Mouse (Mus musculus): ENCODE results near the gene Itpr1.

Gene Itpr1

DNA sequence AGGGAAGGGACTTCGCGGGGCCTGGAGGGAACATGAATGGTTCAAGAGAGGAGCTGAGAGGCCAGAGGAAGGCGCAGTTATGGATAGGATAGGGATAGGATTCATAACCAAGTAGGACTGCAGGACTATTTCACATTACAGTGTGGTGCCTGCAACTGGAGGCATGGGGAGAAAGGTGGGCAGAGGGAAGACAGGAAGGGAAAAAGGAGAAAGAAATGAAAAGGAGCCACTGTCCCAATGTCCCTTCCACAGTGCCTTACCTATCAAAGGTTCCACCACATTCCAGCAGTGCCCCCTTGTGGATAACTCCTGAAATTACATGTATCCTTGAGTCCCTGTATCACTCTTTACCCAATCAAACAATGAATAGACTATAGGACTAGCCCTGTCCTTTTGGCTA is 195.2 kb downstream of the Itpr1 start:
- in situ Hi-C loops (cut with MboI; ENCODE audit: low pct_unique_long_range_greater_than_20kb in 1 of 2, low sequenced_read_pairs in 2 of 2, unreplicated experiment in 1 of 2), result loop anchor here (10.0 kb wide), 3 partner anchors 243 to 313 kb away; no protein-coding TSS in a partner anchor

DNA sequence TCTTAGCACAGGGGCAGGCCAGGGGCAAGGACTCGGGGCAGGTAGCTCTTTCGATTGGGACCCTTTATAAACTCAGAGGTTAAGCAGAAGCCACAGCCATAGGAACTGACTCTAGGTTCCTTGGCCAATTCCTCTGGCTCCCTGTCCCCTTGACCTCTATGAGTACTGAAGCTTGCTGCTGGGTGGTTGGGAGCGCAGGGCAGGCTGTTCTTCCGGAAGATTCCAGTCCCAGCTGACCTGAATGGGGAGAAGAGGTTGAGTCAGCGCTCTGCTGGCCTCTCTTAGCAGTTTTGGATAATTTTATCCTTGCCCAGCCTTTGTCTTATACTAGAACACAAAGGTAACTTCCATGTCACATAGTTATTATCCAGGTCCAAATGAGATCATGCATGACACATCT is 195.8 kb downstream of the Itpr1 start:
- in situ Hi-C loops (cut with MboI; ENCODE audit: low pct_unique_long_range_greater_than_20kb in 1 of 2, low sequenced_read_pairs in 2 of 2, unreplicated experiment in 1 of 2), result loop anchor here (10.0 kb wide), 3 partner anchors 244 to 314 kb away; no protein-coding TSS in a partner anchor

DNA sequence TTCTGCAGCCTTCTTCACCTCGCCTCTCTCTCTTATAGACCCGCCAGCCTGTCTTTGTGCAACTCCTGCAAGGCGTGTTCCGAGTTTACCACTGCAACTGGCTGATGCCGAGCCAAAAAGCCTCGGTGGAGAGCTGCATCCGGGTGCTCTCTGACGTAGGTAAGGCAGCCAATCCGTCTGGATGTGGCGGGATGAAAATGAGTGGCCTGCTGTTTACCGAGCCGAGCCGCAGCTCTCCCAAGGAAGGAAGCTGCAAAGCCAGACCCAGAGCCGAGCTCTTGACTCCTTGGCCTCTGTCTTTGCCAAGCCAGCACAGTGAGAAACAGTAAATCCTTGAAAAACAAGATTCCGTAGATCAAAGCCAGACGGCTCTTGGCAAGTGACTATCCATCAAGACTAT is 197.9 kb downstream of the Itpr1 start:
- in situ Hi-C loops (cut with MboI; ENCODE audit: low pct_unique_long_range_greater_than_20kb in 1 of 2, low sequenced_read_pairs in 2 of 2, unreplicated experiment in 1 of 2), result no loop called here

DNA sequence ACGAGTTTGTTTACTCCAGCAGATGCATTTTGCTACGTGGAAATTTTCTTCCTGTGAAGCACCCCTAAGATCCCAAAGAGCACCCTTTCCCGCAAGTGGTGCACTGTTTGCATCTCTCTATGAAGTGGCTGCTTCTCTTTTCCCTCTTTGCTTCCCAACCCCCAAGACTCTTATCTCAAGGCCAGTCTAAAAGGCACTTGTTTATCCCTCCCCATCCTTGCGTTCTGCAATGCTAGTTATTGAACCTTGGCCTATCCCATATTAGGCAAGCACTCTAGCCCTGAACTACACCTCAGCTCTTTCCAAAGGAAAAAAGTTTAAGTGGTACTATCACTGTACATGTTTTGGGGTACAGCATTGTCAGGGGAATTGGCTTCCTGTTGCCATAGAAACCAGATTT is 198.3 kb downstream of the Itpr1 start:
- in situ Hi-C loops (cut with MboI; ENCODE audit: low pct_unique_long_range_greater_than_20kb in 1 of 2, low sequenced_read_pairs in 2 of 2, unreplicated experiment in 1 of 2), result no loop called here

DNA sequence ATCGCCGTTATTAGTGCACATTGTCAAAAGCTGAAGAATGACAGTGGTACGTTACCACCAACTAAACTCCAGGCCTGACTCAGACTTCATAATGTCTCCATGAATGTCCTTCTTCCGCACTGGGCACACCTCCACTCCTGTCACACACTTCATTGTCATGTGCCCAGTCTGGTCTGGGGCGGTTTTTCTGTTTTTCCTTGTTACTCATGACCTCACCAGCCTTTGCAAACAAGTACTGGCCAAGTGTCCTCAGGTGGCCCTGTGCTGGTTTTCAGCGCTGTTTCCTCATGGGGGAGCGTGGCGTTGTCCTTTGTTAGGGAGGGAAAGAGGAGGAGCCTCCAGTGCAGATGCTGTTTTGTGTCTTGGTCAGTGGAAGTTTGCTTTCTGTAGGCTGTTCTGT is 200.1 kb downstream of the Itpr1 start:
- in situ Hi-C loops (cut with MboI; ENCODE audit: low pct_unique_long_range_greater_than_20kb in 1 of 2, low sequenced_read_pairs in 2 of 2, unreplicated experiment in 1 of 2), result no loop called here

DNA sequence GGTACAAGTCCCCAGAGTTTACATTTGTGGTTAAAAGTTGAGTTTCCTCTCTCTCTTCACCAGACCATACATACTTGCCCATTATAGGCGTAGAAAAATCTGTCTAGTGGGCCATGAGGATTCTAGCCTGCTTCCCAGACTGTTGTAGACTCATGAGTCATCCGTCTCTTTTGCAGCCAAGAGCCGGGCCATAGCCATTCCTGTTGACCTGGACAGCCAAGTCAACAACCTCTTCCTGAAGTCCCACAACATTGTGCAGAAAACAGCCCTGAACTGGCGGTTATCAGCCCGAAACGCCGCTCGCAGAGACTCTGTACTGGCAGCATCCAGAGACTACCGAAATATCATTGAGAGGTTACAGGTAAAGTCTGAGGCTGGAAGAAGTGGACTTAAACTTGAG is 200.7 kb downstream of the Itpr1 start:
- in situ Hi-C loops (cut with MboI; ENCODE audit: low pct_unique_long_range_greater_than_20kb in 1 of 2, low sequenced_read_pairs in 2 of 2, unreplicated experiment in 1 of 2), result no loop called here

DNA sequence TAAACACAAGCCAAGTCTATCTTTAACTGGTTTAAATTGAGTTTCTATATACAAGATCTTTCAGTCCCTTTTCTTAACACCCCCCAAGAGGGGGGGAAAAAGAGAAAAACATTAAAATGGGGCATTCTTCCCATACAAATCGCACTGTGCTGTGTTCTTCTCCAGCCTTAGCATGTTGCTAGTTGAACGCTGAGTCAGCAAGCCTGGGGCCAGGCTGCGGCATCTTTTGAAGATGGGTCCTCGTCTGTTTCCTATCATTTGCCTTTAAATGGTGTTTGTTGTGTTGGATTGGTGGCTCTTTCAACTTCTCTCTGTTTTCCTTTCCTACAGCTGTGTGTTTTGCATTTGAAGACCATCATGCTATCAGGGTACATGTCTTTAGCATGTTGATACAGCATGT is 203.0 kb downstream of the Itpr1 start:
- in situ Hi-C loops (cut with MboI; ENCODE audit: low pct_unique_long_range_greater_than_20kb in 1 of 2, low sequenced_read_pairs in 2 of 2, unreplicated experiment in 1 of 2), result no loop called here

DNA sequence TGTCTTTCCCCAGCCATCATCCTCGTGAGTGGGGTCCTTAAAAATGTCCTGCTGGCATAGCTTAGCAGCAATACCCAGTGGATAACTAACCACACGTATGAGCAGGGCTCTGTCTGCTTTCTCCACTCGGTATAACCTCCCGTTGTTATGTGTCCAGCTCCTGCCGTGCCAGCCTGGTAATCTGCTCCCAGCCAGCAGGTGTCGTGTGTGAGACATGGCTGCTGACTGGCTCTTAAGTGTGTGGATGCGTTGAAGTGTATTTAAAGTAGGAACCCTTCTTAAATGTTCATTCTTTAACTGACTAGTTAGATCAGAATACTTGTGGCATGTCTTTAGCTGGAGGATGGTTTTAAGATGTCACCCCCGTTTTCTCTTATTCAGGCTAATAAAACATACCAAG is 204.6 kb downstream of the Itpr1 start:
- in situ Hi-C loops (cut with MboI; ENCODE audit: low pct_unique_long_range_greater_than_20kb in 1 of 2, low sequenced_read_pairs in 2 of 2, unreplicated experiment in 1 of 2), result no loop called here

DNA sequence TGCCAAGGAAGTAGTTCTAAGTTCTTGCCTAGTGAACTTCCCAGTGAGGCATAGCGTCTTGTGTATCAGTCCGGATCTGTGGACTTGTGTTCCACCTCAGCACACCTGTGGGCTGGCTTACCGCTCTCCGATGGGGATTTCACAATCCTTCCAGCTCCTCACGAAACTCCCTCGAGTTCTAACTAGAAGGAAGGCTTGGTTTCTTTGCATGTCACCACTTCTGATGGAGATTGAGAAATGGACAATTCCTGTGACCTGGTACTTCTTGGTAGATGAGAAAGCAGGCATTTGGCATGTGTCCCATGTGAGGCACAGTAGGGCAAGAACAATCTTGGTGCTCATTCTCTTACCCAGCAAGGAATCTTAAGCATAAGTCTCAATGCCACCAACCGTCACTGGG is 205.3 kb downstream of the Itpr1 start:
- in situ Hi-C loops (cut with MboI; ENCODE audit: low pct_unique_long_range_greater_than_20kb in 1 of 2, low sequenced_read_pairs in 2 of 2, unreplicated experiment in 1 of 2), result no loop called here

DNA sequence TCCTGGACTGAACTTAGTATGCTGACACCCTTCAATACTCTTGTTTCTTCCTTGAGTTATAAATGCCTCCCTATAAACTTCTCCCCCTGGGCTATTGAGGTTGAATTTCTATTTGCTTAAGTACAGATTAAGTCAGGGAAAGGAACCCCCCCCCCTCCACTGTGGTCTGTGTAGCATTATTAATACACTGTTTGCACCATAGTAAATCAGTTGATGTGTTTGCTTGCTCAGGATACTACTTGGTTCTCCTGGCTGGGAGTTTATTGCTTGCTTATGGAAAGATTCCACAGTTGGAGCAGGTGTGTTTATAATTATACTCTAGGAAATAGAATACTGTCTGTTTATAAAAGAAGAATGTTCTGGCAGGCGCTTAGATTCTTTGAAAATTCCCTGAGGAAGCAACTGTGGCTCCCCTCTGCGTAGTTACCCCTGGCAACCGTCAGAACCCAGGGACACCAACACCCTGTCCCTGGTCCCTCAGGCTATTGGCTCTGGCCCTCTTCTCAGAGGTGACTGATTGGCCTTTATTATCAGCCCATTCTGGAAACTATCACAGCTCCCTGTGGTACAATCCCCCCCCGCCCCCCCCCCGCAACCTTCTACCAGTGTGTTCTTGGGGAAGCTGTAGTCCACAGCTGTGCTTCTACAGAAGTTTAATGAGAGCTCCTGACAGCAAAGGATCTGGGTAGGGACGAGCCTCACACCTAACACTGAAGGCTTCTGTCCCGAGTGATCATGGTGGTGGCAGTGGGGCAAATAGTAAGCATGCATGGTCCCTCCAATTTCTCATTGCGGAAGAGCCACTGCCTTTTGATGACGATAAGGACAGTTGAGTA is 212.1 kb downstream of the Itpr1 start:
- in situ Hi-C loops (cut with MboI; ENCODE audit: low pct_unique_long_range_greater_than_20kb in 1 of 2, low sequenced_read_pairs in 2 of 2, unreplicated experiment in 1 of 2), result no loop called here

DNA sequence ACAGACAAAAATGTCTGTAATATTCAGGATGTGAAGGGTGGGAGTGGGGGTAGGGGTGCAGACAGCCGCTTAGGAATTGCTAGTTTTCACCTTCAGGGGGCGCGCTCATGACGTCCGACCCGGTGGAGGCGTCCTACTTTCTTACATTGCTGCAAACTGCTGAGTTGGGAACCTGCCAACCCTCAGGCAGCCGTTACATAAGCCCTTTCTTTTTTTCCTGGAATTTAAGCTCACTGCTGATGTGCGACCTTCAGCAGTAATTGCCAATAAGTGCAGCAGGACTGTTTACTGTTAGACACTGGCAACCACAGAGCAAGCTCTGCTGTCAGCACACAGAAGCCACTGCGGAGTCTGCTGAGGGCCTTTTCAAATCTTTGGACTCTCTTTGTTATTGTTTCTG is 213.9 kb downstream of the Itpr1 start:
- in situ Hi-C loops (cut with MboI; ENCODE audit: low pct_unique_long_range_greater_than_20kb in 1 of 2, low sequenced_read_pairs in 2 of 2, unreplicated experiment in 1 of 2), result no loop called here

DNA sequence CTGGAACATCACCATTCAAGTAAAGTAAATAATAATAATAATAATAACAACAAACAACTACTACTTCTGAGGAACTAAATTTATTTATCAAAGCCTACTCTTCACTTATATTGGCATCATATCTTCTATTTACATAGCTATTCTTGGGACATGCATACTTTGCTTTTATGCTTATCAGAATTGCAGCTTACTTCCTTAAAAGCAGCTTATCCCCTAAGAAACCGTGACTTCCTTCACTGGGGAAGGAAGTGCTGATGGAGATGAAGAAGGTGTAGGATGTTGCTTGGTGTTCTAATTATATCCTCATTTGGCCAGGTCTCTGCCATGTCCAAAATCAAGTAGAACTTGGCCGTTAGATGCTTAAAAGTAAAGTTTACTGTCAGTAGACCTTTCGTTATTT is 215.5 kb downstream of the Itpr1 start:
- in situ Hi-C loops (cut with MboI; ENCODE audit: low pct_unique_long_range_greater_than_20kb in 1 of 2, low sequenced_read_pairs in 2 of 2, unreplicated experiment in 1 of 2), result no loop called here

DNA sequence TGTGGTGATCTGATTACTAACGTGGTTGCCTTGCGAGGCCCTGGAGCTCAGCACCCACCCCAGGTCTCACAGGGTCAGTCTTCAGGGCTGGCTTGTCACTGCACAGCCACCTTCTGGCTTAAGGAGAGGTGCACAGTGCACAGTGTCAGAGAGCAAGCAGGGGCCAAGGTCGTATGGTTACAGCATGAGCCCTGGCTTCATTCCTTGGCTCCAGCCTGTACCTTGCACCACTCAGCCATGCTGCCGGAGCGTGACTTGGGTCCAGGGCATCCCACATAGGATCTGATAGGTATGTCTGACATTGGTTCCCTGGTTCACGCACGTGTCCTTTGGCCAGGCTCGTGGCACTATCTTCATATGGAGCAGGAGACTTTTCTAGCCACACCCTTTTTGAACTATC is 217.1 kb downstream of the Itpr1 start:
- in situ Hi-C loops (cut with MboI; ENCODE audit: low pct_unique_long_range_greater_than_20kb in 1 of 2, low sequenced_read_pairs in 2 of 2, unreplicated experiment in 1 of 2), result loop anchor here in 1 of 2 experiments (10.0 kb wide), 1 partner anchor 285 kb away; no protein-coding TSS in a partner anchor

DNA sequence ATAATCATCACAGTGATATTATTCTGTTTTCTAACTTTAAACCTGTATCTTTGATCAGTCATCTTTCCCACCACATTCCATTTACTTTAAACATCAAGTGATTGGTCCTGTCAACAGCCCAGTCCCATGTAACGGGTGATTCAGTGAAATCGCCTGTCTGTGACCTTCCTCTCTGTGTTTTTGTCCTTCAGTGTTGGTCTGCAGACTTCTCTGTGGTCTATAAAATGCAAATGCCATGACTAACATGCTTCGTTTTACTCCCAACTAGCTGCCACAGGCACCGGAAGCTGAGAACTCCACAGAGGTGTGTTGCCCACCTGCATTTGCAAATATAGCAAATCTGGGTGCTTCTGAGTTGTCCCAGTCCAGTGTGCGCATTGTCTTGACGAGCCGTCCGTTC is 218.3 kb downstream of the Itpr1 start:
- in situ Hi-C loops (cut with MboI; ENCODE audit: low pct_unique_long_range_greater_than_20kb in 1 of 2, low sequenced_read_pairs in 2 of 2, unreplicated experiment in 1 of 2), result loop anchor here in 1 of 2 experiments (10.0 kb wide), 1 partner anchor 284 kb away; no protein-coding TSS in a partner anchor

DNA sequence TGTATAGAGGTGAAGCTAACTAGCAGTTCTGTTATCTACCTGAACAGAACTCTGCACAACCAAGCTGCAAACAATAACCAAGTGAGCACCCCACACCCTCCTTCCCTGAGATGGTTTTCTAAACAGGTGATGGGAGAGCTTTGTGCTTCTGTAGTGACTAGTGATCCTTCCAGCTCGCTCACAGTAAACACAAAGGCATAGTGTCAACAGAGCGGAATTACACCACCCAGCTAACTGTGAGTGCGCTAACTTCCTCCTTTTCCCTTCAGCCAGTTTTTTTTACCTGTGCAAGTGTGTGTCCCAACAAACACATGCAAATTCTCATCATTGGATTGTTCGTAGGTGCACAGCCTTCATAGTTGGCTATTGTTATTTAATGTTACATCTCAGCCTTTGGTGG is 219.9 kb downstream of the Itpr1 start:
- in situ Hi-C loops (cut with MboI; ENCODE audit: low pct_unique_long_range_greater_than_20kb in 1 of 2, low sequenced_read_pairs in 2 of 2, unreplicated experiment in 1 of 2), result loop anchor here in 1 of 2 experiments (10.0 kb wide), 1 partner anchor 282 kb away; no protein-coding TSS in a partner anchor

DNA sequence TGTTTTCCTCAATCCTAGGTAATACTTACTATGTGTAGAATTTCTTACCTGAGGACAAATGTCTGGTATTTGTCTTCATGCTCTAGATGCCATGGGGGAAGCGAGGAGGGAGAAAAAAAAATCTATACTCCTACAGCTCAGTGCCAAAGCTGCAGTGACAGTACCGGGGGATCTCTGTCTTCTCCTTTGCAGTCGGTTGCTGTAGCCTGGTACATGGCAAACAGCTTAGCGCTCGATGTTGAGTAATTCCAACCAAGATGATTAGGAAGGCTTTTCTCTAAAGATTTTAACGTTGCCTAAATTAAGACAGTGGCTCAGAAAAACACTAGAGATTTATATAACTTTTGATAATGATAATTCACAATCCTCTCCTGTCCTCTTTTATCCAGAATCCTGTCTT is 221.9 kb downstream of the Itpr1 start:
- in situ Hi-C loops (cut with MboI; ENCODE audit: low pct_unique_long_range_greater_than_20kb in 1 of 2, low sequenced_read_pairs in 2 of 2, unreplicated experiment in 1 of 2), result loop anchor here in 1 of 2 experiments (10.0 kb wide), 1 partner anchor 280 kb away; no protein-coding TSS in a partner anchor

DNA sequence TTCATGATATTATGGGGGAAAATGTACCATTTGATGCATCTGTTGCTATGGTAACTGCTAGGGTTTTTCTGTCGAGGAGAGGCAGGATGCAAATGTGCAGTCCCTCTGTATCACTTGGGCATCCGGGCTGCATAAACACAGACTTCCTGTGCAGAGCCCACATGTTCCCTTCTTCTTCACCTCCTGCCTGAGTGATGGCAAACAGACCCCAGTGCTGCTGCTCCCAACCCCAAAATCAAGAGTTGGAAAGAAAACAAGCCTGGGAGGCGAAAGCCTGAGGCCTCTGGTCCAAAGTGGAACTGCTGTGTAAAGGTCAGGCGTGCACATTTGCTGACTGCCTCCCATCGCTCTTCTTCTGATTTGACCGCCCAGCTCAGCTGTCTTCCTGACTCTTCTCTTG is 222.6 kb downstream of the Itpr1 start:
- in situ Hi-C loops (cut with MboI; ENCODE audit: low pct_unique_long_range_greater_than_20kb in 1 of 2, low sequenced_read_pairs in 2 of 2, unreplicated experiment in 1 of 2), result loop anchor here in 1 of 2 experiments (10.0 kb wide), 1 partner anchor 279 kb away; no protein-coding TSS in a partner anchor

DNA sequence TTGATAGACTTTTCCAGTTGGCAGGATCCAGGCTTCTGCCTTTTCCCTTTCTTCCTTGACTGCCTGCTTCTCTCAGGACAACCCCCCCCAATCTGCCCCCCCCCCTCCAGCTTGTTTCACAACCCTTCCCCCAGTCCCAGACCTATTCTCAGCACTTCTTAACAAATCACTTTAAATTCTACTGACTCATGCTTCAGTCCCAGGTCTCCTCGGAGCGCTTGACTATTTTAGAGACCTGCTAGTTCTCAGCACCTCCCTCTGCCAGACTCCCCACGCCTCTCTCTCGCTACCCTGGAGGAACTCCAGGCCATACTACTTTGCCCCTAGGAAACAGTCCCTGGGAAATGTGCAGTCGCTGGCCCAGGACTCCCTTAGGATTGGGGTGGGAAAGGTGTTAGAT is 223.7 kb downstream of the Itpr1 start:
- in situ Hi-C loops (cut with MboI; ENCODE audit: low pct_unique_long_range_greater_than_20kb in 1 of 2, low sequenced_read_pairs in 2 of 2, unreplicated experiment in 1 of 2), result loop anchor here in 1 of 2 experiments (10.0 kb wide), 1 partner anchor 278 kb away; no protein-coding TSS in a partner anchor

DNA sequence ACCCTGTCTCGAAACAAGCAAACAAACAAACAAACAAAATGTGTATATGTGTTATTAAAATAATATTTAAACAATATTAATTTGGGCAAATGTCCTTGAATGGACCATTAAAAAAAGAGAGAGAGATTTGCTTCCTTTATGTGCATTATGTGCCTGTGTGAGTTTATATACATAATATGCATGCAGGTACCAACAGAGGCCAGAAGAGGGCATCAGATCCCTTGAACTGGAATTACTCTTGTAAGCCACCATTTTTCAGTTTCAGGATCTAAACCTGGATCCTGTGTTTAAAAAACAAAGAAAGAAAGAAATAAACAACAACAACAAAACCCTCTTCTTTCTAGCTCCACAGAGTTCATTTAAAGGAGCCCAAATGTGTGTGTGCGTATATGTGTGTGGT is 228.4 kb downstream of the Itpr1 start:
- in situ Hi-C loops (cut with MboI; ENCODE audit: low pct_unique_long_range_greater_than_20kb in 1 of 2, low sequenced_read_pairs in 2 of 2, unreplicated experiment in 1 of 2), result loop anchor here in 1 of 2 experiments (10.0 kb wide), 2 partner anchors 224 to 294 kb away; partner anchors contain the start of gene Bhlhe40

DNA sequence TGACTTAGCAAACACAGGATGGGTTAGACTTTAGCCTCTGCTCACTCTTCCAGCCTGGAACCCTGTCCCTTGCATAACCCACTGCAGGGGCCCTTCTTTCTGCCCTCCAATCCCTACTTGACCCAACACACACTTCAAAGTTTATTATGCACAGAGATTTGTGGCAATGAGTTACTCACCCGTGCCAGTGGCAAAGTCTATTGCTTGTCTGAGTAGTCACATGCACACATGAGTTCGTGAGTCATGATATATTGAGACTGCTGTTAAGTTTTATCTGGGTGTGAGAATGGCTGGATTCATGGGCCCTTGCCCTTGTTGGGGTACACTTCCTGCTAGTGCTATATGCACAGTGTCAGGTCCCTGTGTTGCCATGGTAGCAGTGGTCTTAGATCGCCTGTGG is 229.4 kb downstream of the Itpr1 start:
- in situ Hi-C loops (cut with MboI; ENCODE audit: low pct_unique_long_range_greater_than_20kb in 1 of 2, low sequenced_read_pairs in 2 of 2, unreplicated experiment in 1 of 2), result loop anchor here in 1 of 2 experiments (10.0 kb wide), 2 partner anchors 223 to 293 kb away; partner anchors contain the start of gene Bhlhe40

All from mouse embryonic stem cell (cell line).